Mouse (Mus musculus) hindbrain, embryonic 11.5 days (tissue): Measurements from ENCODE around the gene Galntl6. TPM values are rescaled to one million over a fixed set of nuclear protein-coding genes. Genes with fewer than 3 reads are reported as not detected.
A peak's percentile ranks its signal among the peaks of the same experiment; 100 is the strongest.

Experiments used
- ATAC-seq: fragments of 200-750 bp; cut with Nextera tagmentation; 2 replicates; pipeline ENCODE4 v1.8.0; 2017; ENCODE audit warnings: mild to moderate bottlenecking, moderate TSS enrichment, moderate library complexity; ENCODE audit not compliant: low FRiP score
- DNase-seq: peaks from one replicate; pipeline ENCODE4 v3.0.0-alpha.2; 2015; ENCODE audit warnings: low spot score
- H3K27ac ChIP-seq: fragments of 300-500 bp; sonication (generic); 2 replicates; pipeline ENCODE4 v1.5.1; 2014; ENCODE audit warnings: mild to moderate bottlenecking, low read depth, low read length
- H3K27me3 ChIP-seq: fragments of 300-500 bp; sonication (generic); 2 replicates; pipeline ENCODE4 v1.6.1; 2014; ENCODE audit warnings: mild to moderate bottlenecking, low read length, moderate library complexity, mixed read lengths; ENCODE audit not compliant: control insufficient read depth, insufficient read depth
- H3K36me3 ChIP-seq: fragments of 300-500 bp; sonication (generic); 2 replicates; pipeline ENCODE4 v1.6.1; 2014; ENCODE audit warnings: mild to moderate bottlenecking, low read length, moderate library complexity, mixed read lengths; ENCODE audit not compliant: control insufficient read depth, insufficient read depth
- H3K4me1 ChIP-seq: fragments of 300-500 bp; sonication (generic); replicated peaks from 2 replicates; pipeline ENCODE4 v1.6.1; 2014; ENCODE audit warnings: low read length, mixed read lengths; ENCODE audit not compliant: control insufficient read depth, insufficient read depth
- H3K4me2 ChIP-seq: fragments of 300-500 bp; sonication (generic); replicated peaks from 2 replicates; pipeline ENCODE4 v1.6.1; 2014; ENCODE audit warnings: mild to moderate bottlenecking, low read depth, low read length
- H3K4me3 ChIP-seq: fragments of 300-500 bp; sonication (generic); 2 replicates; pipeline ENCODE4 v1.5.1; 2014; ENCODE audit warnings: low read depth, low read length
- H3K9ac ChIP-seq: fragments of 300-500 bp; sonication (generic); 2 replicates; pipeline ENCODE4 v1.6.1; 2014; ENCODE audit warnings: low read depth, low read length
- H3K9me3 ChIP-seq: fragments of 300-500 bp; sonication (generic); 2 replicates; pipeline ENCODE4 v1.6.1; 2016; ENCODE audit warnings: low read length; ENCODE audit not compliant: control insufficient read depth
- WGBS: fragments of 180-500 bp; shearing (Covaris S2); extraction: QIAGEN DNeasy Blood & Tissue Kit; methylation state at CpG from one replicate; pipeline ENCODE4 v1.1.7; 2014; 5-methylcytosine and 5-hydroxymethylcytosine counted together
- polyA plus RNA-seq: library from polyadenylated mRNA; unstranded; fragments of >200 nt; fragmentation: Nextera tagmentation; extraction: Ambion mirVana; gene quantifications from 2 replicates; pipeline ENCODE4 v1.2.1, GENCODE M21; 2014

Gene Galntl6
- polyA plus RNA-seq, 1 experiment from 2014 or later, result 0.66 TPM

GRCm38 (mm10) chr8:57792246-57792645, 1120.2 kb downstream of the Galntl6 start:
- 86% methylated on average over 7 of the region's 7 CpGs for WGBS
- ATAC-seq, result no peak

GRCm38 (mm10) chr8:57791309-57791721, 1121.1 kb downstream of the Galntl6 start:
- DNase-seq (peak; percentile 26), ATAC-seq (peak; percentile 44; the same call in 1 of the 2 replicates)
- 27% methylated on average over 5 of the region's 5 CpGs for WGBS
- no peak overlapping the region for H3K4me3 ChIP-seq
- H3K4me2 ChIP-seq, result no peak overlapping the region
- no peaks in the 10 kb centered on the region for H3K9me3 ChIP-seq
- H3K9ac ChIP-seq, result no peak overlapping the region
- H3K36me3 ChIP-seq, result no peaks in the 10 kb centered on the region
- H3K27ac ChIP-seq, result no peak overlapping the region
- no peaks in the 10 kb centered on the region for H3K27me3 ChIP-seq
- no peaks in the 10 kb centered on the region for H3K4me1 ChIP-seq

More at GRCm38 (mm10) chr8:57792246-57792645, 1120.2 kb downstream of the Galntl6 start:
- H3K4me1 ChIP-seq, result no peaks in the 10 kb centered on the region
- H3K4me2 ChIP-seq, result no peak overlapping the region
- no peaks in the 10 kb centered on the region for H3K9me3 ChIP-seq
- no peak overlapping the region for H3K9ac ChIP-seq
- no peak for DNase-seq
- no peaks in the 10 kb centered on the region for H3K27me3 ChIP-seq
- no peak overlapping the region for H3K4me3 ChIP-seq
- H3K36me3 ChIP-seq, result no peaks in the 10 kb centered on the region
- H3K27ac ChIP-seq, result no peak overlapping the region

- ATAC-seq (no peak), DNase-seq (no peak)
- Histone ChIP-seq H3K4me2 (no peak overlapping the region), H3K27me3 (no peaks in the 10 kb centered on the region), H3K4me1 (no peaks in the 10 kb centered on the region), H3K36me3 (no peaks in the 10 kb centered on the region), H3K9me3 (no peaks in the 10 kb centered on the region), H3K4me3 (no peak overlapping the region), H3K27ac (no peak overlapping the region), H3K9ac (no peak overlapping the region)
- 62% methylated on average over 7 of the region's 7 CpGs for WGBS
Measured at GRCm38 (mm10) chr8:57779551-57779950, 1132.9 kb downstream of the Galntl6 start.

GRCm38 (mm10) chr8:57777988-57778721, 1134.3 kb downstream of the Galntl6 start:
- H3K27ac ChIP-seq, result no peak overlapping the region
- ATAC-seq, result no peak
- no peaks in the 10 kb centered on the region for H3K27me3 ChIP-seq
- H3K4me3 ChIP-seq, result no peak overlapping the region
- no peaks in the 10 kb centered on the region for H3K36me3 ChIP-seq
- H3K4me1 ChIP-seq, result no peaks in the 10 kb centered on the region
- no peak overlapping the region for H3K9ac ChIP-seq
- H3K4me2 ChIP-seq, result no peak overlapping the region
- 76% methylated on average over 7 of the region's 7 CpGs for WGBS
- DNase-seq, result no peak
- H3K9me3 ChIP-seq, result no peaks in the 10 kb centered on the region

- H3K4me3 ChIP-seq, result no peak overlapping the region
- no peak overlapping the region for H3K4me2 ChIP-seq
- DNase-seq (no peak), ATAC-seq (no peak)
- no peak overlapping the region for H3K27ac ChIP-seq
- H3K9ac ChIP-seq, result no peak overlapping the region
- H3K4me1 ChIP-seq, result no peaks in the 10 kb centered on the region
- WGBS, result 61% methylated on average over 7 of the region's 7 CpGs
- no peaks in the 10 kb centered on the region for H3K9me3 ChIP-seq
- H3K36me3 ChIP-seq, result no peaks in the 10 kb centered on the region
- no peaks in the 10 kb centered on the region for H3K27me3 ChIP-seq
Measured at GRCm38 (mm10) chr8:57776723-57777122, 1135.7 kb downstream of the Galntl6 start.

- Histone ChIP-seq H3K4me3 (no peak overlapping the region), H3K9ac (no peak overlapping the region), H3K9me3 (no peaks in the 10 kb centered on the region), H3K36me3 (no peaks in the 10 kb centered on the region), H3K4me1 (no peaks in the 10 kb centered on the region), H3K4me2 (no peak overlapping the region), H3K27me3 (no peaks in the 10 kb centered on the region), H3K27ac (no peak overlapping the region)
- ATAC-seq (peak; percentile 49; the same call in 1 of the 2 replicates), DNase-seq (no peak)
- WGBS, result 42% methylated on average over 12 of the region's 12 CpGs
Measured at GRCm38 (mm10) chr8:57772732-57773265, 1139.6 kb downstream of the Galntl6 start.

GRCm38 (mm10) chr8:57767541-57767940, 1144.9 kb downstream of the Galntl6 start:
- Histone ChIP-seq H3K9me3 (no peaks in the 10 kb centered on the region), H3K4me2 (no peak overlapping the region), H3K27me3 (no peaks in the 10 kb centered on the region), H3K27ac (no peak overlapping the region), H3K4me1 (0 out of 2 replicates have a peak, but pooled peaks cover 3% of the 10 kb centered on the region), H3K36me3 (no peaks in the 10 kb centered on the region), H3K4me3 (no peak overlapping the region), H3K9ac (no peak overlapping the region)
- ATAC-seq (no peak), DNase-seq (no peak)
- WGBS, result 24% methylated on average over 2 of the region's 2 CpGs

- no peaks in the 10 kb centered on the region for H3K36me3 ChIP-seq
- ATAC-seq, result no peak
- H3K9ac ChIP-seq, result no peak overlapping the region
- H3K4me3 ChIP-seq, result no peak overlapping the region
- 57% methylated on average over 10 of the region's 10 CpGs for WGBS
- H3K27ac ChIP-seq, result no peak overlapping the region
- no peaks in the 10 kb centered on the region for H3K27me3 ChIP-seq
- H3K4me2 ChIP-seq, result no peak overlapping the region
- no peak for DNase-seq
- H3K4me1 ChIP-seq, result 0 out of 2 replicates have a peak, but pooled peaks cover 3% of the 10 kb centered on the region
- no peaks in the 10 kb centered on the region for H3K9me3 ChIP-seq
Measured at GRCm38 (mm10) chr8:57766471-57767065, 1145.9 kb downstream of the Galntl6 start.
